Mouse (Mus musculus) liver, embryonic 14.5 days (tissue): ENCODE data around the gene Stx5a.
A peak's percentile ranks its signal among the peaks of the same experiment; 100 is the strongest.

Source experiments
- CTCF ChIP-seq: IDR thresholded peaks from 2 replicates; pipeline ENCODE4 v1.5.1; 2016; ENCODE audit warnings: antibody characterized with exemption, low read depth, control low read depth
- EP300 ChIP-seq: IDR thresholded peaks from 2 replicates; pipeline ENCODE4 v1.6.1; 2016; ENCODE audit warnings: antibody characterized with exemption, low read depth

- peak; percentile 91 for TF ChIP-seq CTCF
- TF ChIP-seq EP300, result no peak
Measured at GRCm38 (mm10) chr19:8718357-8718756, 22.9 kb upstream of the Stx5a start.
